Mouse (Mus musculus) T-helper 2 cell (primary cell): Measurements from ENCODE around the gene Slc24a2.

ENCODE experiments used
- in situ Hi-C: fragments of 300-600 bp; cut with MboI, MseI; formaldehyde crosslinking; loops from one replicate; pipeline ENCODE4 v1.15.1; 2025; ENCODE audit warnings: high pct_unique_total_duplicates

Slc24a2 gene

GRCm38 (mm10) chr4:87115726-87116125, 114.6 kb downstream of the Slc24a2 start:
- in situ Hi-C loops = no loop called here

GRCm38 (mm10) chr4:87109331-87110059, 120.8 kb downstream of the Slc24a2 start:
- in situ Hi-C loops = no loop called here

- in situ Hi-C loops = no loop called here
Measured at GRCm38 (mm10) chr4:87100936-87101335, 129.3 kb downstream of the Slc24a2 start.

GRCm38 (mm10) chr4:87096186-87096585, 134.1 kb downstream of the Slc24a2 start:
- in situ Hi-C loops = no loop called here

GRCm38 (mm10) chr4:87093612-87094011, 136.7 kb downstream of the Slc24a2 start:
- in situ Hi-C loops = no loop called here

GRCm38 (mm10) chr4:87090841-87091240, 139.4 kb downstream of the Slc24a2 start:
- in situ Hi-C loops = no loop called here

GRCm38 (mm10) chr4:87088713-87089112, 141.6 kb downstream of the Slc24a2 start:
- in situ Hi-C loops = no loop called here

- in situ Hi-C loops = no loop called here
Measured at GRCm38 (mm10) chr4:87087597-87087996, 142.7 kb downstream of the Slc24a2 start.

- in situ Hi-C loops = no loop called here
Measured at GRCm38 (mm10) chr4:87086933-87087577, 143.2 kb downstream of the Slc24a2 start.

GRCm38 (mm10) chr4:87081321-87081720, 149.0 kb downstream of the Slc24a2 start:
- in situ Hi-C loops = no loop called here

GRCm38 (mm10) chr4:87079305-87079704, 151.0 kb downstream of the Slc24a2 start:
- in situ Hi-C loops = no loop called here

GRCm38 (mm10) chr4:87078726-87079125, 151.6 kb downstream of the Slc24a2 start:
- in situ Hi-C loops = no loop called here

GRCm38 (mm10) chr4:87075761-87076160, 154.5 kb downstream of the Slc24a2 start:
- in situ Hi-C loops = no loop called here

- in situ Hi-C loops = no loop called here
Measured at GRCm38 (mm10) chr4:87068121-87068520, 162.2 kb downstream of the Slc24a2 start.

GRCm38 (mm10) chr4:87065227-87065626, 165.1 kb downstream of the Slc24a2 start:
- in situ Hi-C loops = no loop called here

- in situ Hi-C loops = no loop called here
Measured at GRCm38 (mm10) chr4:87064561-87064960, 165.7 kb downstream of the Slc24a2 start.

- in situ Hi-C loops = no loop called here
Measured at GRCm38 (mm10) chr4:87062771-87063253, 167.5 kb downstream of the Slc24a2 start.

- in situ Hi-C loops = no loop called here
Measured at GRCm38 (mm10) chr4:87061696-87062095, 168.6 kb downstream of the Slc24a2 start.

GRCm38 (mm10) chr4:87057572-87057971, 172.7 kb downstream of the Slc24a2 start:
- in situ Hi-C loops = no loop called here

GRCm38 (mm10) chr4:87055768-87056167, 174.5 kb downstream of the Slc24a2 start:
- in situ Hi-C loops = no loop called here

- in situ Hi-C loops = no loop called here
Measured at GRCm38 (mm10) chr4:87052881-87053280, 177.4 kb downstream of the Slc24a2 start.

- in situ Hi-C loops = no loop called here
Measured at GRCm38 (mm10) chr4:87049061-87049460, 181.2 kb downstream of the Slc24a2 start.

- in situ Hi-C loops = no loop called here
Measured at GRCm38 (mm10) chr4:87047131-87047530, 183.1 kb downstream of the Slc24a2 start.
